Mouse (Mus musculus) right cerebral cortex, postnatal 25 days (tissue): ENCODE results near the gene Cacna2d3.

ENCODE experiments used
- DNase-seq: peaks from one replicate; pipeline ENCODE4 v3.0.0; 2022

Cacna2d3 gene

GRCm38 (mm10) chr14:29628213-29628612, 93.5 kb downstream of the Cacna2d3 start:
- DNase-seq, result no peak

- no peak for DNase-seq
Observed at GRCm38 (mm10) chr14:29612436-29612835, 109.2 kb downstream of the Cacna2d3 start.

GRCm38 (mm10) chr14:29608761-29609160, 112.9 kb downstream of the Cacna2d3 start:
- no peak for DNase-seq

- no peak for DNase-seq
Observed at GRCm38 (mm10) chr14:29599428-29599827, 122.2 kb downstream of the Cacna2d3 start.

GRCm38 (mm10) chr14:29592896-29593295, 128.8 kb downstream of the Cacna2d3 start:
- DNase-seq, result no peak

- no peak for DNase-seq
Observed at GRCm38 (mm10) chr14:29589628-29590027, 132.0 kb downstream of the Cacna2d3 start.

GRCm38 (mm10) chr14:29581961-29582360, 139.7 kb downstream of the Cacna2d3 start:
- no peak for DNase-seq

- no peak for DNase-seq
Observed at GRCm38 (mm10) chr14:29577786-29578185, 143.9 kb downstream of the Cacna2d3 start.

GRCm38 (mm10) chr14:29575551-29575950, 146.1 kb downstream of the Cacna2d3 start:
- DNase-seq, result no peak

GRCm38 (mm10) chr14:29562704-29563103, 159.0 kb downstream of the Cacna2d3 start:
- no peak for DNase-seq

GRCm38 (mm10) chr14:29561122-29561834, 160.4 kb downstream of the Cacna2d3 start:
- DNase-seq, result no peak

GRCm38 (mm10) chr14:29558440-29558839, 163.2 kb downstream of the Cacna2d3 start:
- no peak for DNase-seq

- DNase-seq, result no peak
Observed at GRCm38 (mm10) chr14:29556152-29556551, 165.5 kb downstream of the Cacna2d3 start.

- no peak for DNase-seq
Observed at GRCm38 (mm10) chr14:29552471-29552870, 169.2 kb downstream of the Cacna2d3 start.

GRCm38 (mm10) chr14:29548646-29549045, 173.0 kb downstream of the Cacna2d3 start:
- no peak for DNase-seq

GRCm38 (mm10) chr14:29530516-29530915, 191.1 kb downstream of the Cacna2d3 start:
- DNase-seq, result no peak

GRCm38 (mm10) chr14:29528696-29529095, 193.0 kb downstream of the Cacna2d3 start:
- DNase-seq, result no peak

GRCm38 (mm10) chr14:29519751-29520669, 201.7 kb downstream of the Cacna2d3 start:
- DNase-seq, result peak; percentile 46

GRCm38 (mm10) chr14:29502667-29503066, 219.0 kb downstream of the Cacna2d3 start:
- DNase-seq, result no peak

GRCm38 (mm10) chr14:29498546-29499290, 222.9 kb downstream of the Cacna2d3 start:
- DNase-seq, result no peak

- no peak for DNase-seq
Observed at GRCm38 (mm10) chr14:29496552-29496951, 225.1 kb downstream of the Cacna2d3 start.

GRCm38 (mm10) chr14:29491786-29492185, 229.9 kb downstream of the Cacna2d3 start:
- no peak for DNase-seq

GRCm38 (mm10) chr14:29485416-29485815, 236.2 kb downstream of the Cacna2d3 start:
- DNase-seq, result no peak
